Mouse (Mus musculus): ENCODE measurements around the gene Smyd3. TPM values are rescaled to one million over a fixed set of nuclear protein-coding genes. Genes with fewer than 3 reads are reported as not detected.

Smyd3 gene
- total RNA-seq, 4 experiments from 2014 or later, result 31.8 to 34.0 (median 33.4) TPM

GRCm38 (mm10) chr1:179122476-179123229, 395.2 kb downstream of the Smyd3 start:
- DNase-seq (ENCODE audit: low spot score in 2 of 2), result no peak

- no peak for DNase-seq (ENCODE audit: low spot score in 2 of 2)
Observed at GRCm38 (mm10) chr1:179120217-179120966, 397.4 kb downstream of the Smyd3 start.

- no peak for DNase-seq (ENCODE audit: low spot score in 2 of 2)
Observed at GRCm38 (mm10) chr1:179118673-179119072, 399.2 kb downstream of the Smyd3 start.

GRCm38 (mm10) chr1:179116729-179117663, 400.8 kb downstream of the Smyd3 start:
- no peak for DNase-seq (ENCODE audit: low spot score in 2 of 2)

- DNase-seq (ENCODE audit: low spot score in 2 of 2), result no peak
Observed at GRCm38 (mm10) chr1:179114833-179115495, 402.9 kb downstream of the Smyd3 start.

- DNase-seq (ENCODE audit: low spot score in 2 of 2), result no peak
Observed at GRCm38 (mm10) chr1:179114385-179114784, 403.5 kb downstream of the Smyd3 start.

GRCm38 (mm10) chr1:179108759-179109158, 409.1 kb downstream of the Smyd3 start:
- DNase-seq (ENCODE audit: low spot score in 2 of 2), result no peak

GRCm38 (mm10) chr1:179107761-179108694, 409.8 kb downstream of the Smyd3 start:
- no peak for DNase-seq (ENCODE audit: low spot score in 2 of 2)

- no peak for DNase-seq (ENCODE audit: low spot score in 2 of 2)
Observed at GRCm38 (mm10) chr1:179107211-179107610, 410.6 kb downstream of the Smyd3 start.

- no peak for DNase-seq (ENCODE audit: low spot score in 2 of 2)
Observed at GRCm38 (mm10) chr1:179106702-179107145, 411.1 kb downstream of the Smyd3 start.

- no peak for DNase-seq (ENCODE audit: low spot score in 2 of 2)
Observed at GRCm38 (mm10) chr1:179106103-179106701, 411.6 kb downstream of the Smyd3 start.

GRCm38 (mm10) chr1:179104447-179104846, 413.4 kb downstream of the Smyd3 start:
- DNase-seq (ENCODE audit: low spot score in 2 of 2), result no peak

- DNase-seq (ENCODE audit: low spot score in 2 of 2), result no peak
Observed at GRCm38 (mm10) chr1:179096993-179097392, 420.8 kb downstream of the Smyd3 start.

- no peak for DNase-seq (ENCODE audit: low spot score in 2 of 2)
Observed at GRCm38 (mm10) chr1:179096323-179096722, 421.5 kb downstream of the Smyd3 start.

- DNase-seq (ENCODE audit: low spot score in 2 of 2), result no peak
Observed at GRCm38 (mm10) chr1:179089174-179089573, 428.7 kb downstream of the Smyd3 start.

GRCm38 (mm10) chr1:179087033-179087998, 430.5 kb downstream of the Smyd3 start:
- DNase-seq (ENCODE audit: low spot score in 2 of 2), result no peak

- no peak for DNase-seq (ENCODE audit: low spot score in 2 of 2)
Observed at GRCm38 (mm10) chr1:179086208-179086607, 431.6 kb downstream of the Smyd3 start.

GRCm38 (mm10) chr1:179083098-179083497, 434.7 kb downstream of the Smyd3 start:
- DNase-seq (ENCODE audit: low spot score in 2 of 2), result no peak

All from left cerebral cortex, adult 8-10 months (tissue).